Mouse (Mus musculus): ENCODE results near the gene Traf3ip3. TPM values are rescaled to one million over a fixed set of nuclear protein-coding genes. Genes with fewer than 3 reads are reported as not detected.

The Traf3ip3 gene
- polyA plus RNA-seq, 1 experiment from 2014 or later = 3.0 TPM

GRCm38 (mm10) chr1:193151134-193151533 is 50.4 kb downstream of the Traf3ip3 start:
- Histone ChIP-seq H3K4me2 (replicated peaks; ENCODE audit: low read depth, low read length) (no peak overlapping the region), H3K27ac (ENCODE audit: low read length) (no peak overlapping the region), H3K9me3 (ENCODE audit: low read length) (no peaks in the 10 kb centered on the region), H3K27me3 (replicated peaks; ENCODE audit: insufficient read depth, low read length) (peaks cover 15% of the 10 kb centered on the region; the same call in 1 of the 2 replicates), H3K36me3 (ENCODE audit: insufficient read depth, low read length) (no peaks in the 10 kb centered on the region), H3K4me1 (ENCODE audit: insufficient read depth, low read depth, low read length) (no peaks in the 10 kb centered on the region), H3K9ac (replicated peaks; ENCODE audit: low read depth) (no peak overlapping the region), H3K4me3 (ENCODE audit: low read depth, low read length) (no peak overlapping the region)
- ATAC-seq (no peak), DNase-seq (ENCODE audit: low spot score) (peak; percentile 23)
- TF ChIP-seq EP300 (IDR thresholded peaks at IDR 0.05) = no peak
- TF ChIP-seq CTCF (IDR thresholded peaks at IDR 0.05) = no peak
- 36% methylated on average over 7 of the region's 7 CpGs for WGBS

- no peak for DNase-seq (ENCODE audit: low spot score)
- Histone ChIP-seq H3K9me3 (ENCODE audit: low read length) (no peaks in the 10 kb centered on the region), H3K36me3 (ENCODE audit: insufficient read depth, low read length) (no peaks in the 10 kb centered on the region), H3K9ac (replicated peaks; ENCODE audit: low read depth) (no peak overlapping the region), H3K4me1 (ENCODE audit: insufficient read depth, low read depth, low read length) (no peaks in the 10 kb centered on the region), H3K27ac (ENCODE audit: low read length) (no peak overlapping the region), H3K4me2 (replicated peaks; ENCODE audit: low read depth, low read length) (no peak overlapping the region), H3K27me3 (replicated peaks; ENCODE audit: insufficient read depth, low read length) (peaks cover 15% of the 10 kb centered on the region; the same call in 1 of the 2 replicates), H3K4me3 (ENCODE audit: low read depth, low read length) (no peak overlapping the region)
- 55% methylated on average over 3 of the region's 3 CpGs for WGBS
- no peak for ATAC-seq
- TF ChIP-seq CTCF (IDR thresholded peaks at IDR 0.05) = no peak
- TF ChIP-seq EP300 (IDR thresholded peaks at IDR 0.05) = no peak
Measured at GRCm38 (mm10) chr1:193149231-193149630, 52.3 kb downstream of the Traf3ip3 start.

GRCm38 (mm10) chr1:193146416-193146815 is 55.1 kb downstream of the Traf3ip3 start:
- no peaks in the 10 kb centered on the region for H3K36me3 ChIP-seq (ENCODE audit: insufficient read depth, low read length)
- H3K27me3 ChIP-seq (replicated peaks; ENCODE audit: insufficient read depth, low read length) = no peaks in the 10 kb centered on the region
- 70% methylated on average over 1 of the region's 1 CpGs for WGBS
- H3K27ac ChIP-seq (ENCODE audit: low read length) = no peak overlapping the region
- ATAC-seq (no peak), DNase-seq (ENCODE audit: low spot score) (no peak)
- H3K9me3 ChIP-seq (ENCODE audit: low read length) = no peaks in the 10 kb centered on the region
- no peak overlapping the region for H3K4me2 ChIP-seq (replicated peaks; ENCODE audit: low read depth, low read length)
- no peaks in the 10 kb centered on the region for H3K4me1 ChIP-seq (ENCODE audit: insufficient read depth, low read depth, low read length)
- TF ChIP-seq CTCF (IDR thresholded peaks at IDR 0.05) = no peak
- H3K9ac ChIP-seq (replicated peaks; ENCODE audit: low read depth) = no peak overlapping the region
- H3K4me3 ChIP-seq (ENCODE audit: low read depth, low read length) = no peak overlapping the region

GRCm38 (mm10) chr1:193145101-193145500 is 56.4 kb downstream of the Traf3ip3 start:
- DNase-seq (ENCODE audit: low spot score) (no peak), ATAC-seq (no peak)
- Histone ChIP-seq H3K9ac (replicated peaks; ENCODE audit: low read depth) (no peak overlapping the region), H3K27me3 (replicated peaks; ENCODE audit: insufficient read depth, low read length) (no peaks in the 10 kb centered on the region), H3K4me3 (ENCODE audit: low read depth, low read length) (no peak overlapping the region), H3K4me2 (replicated peaks; ENCODE audit: low read depth, low read length) (no peak overlapping the region), H3K36me3 (ENCODE audit: insufficient read depth, low read length) (no peaks in the 10 kb centered on the region), H3K9me3 (ENCODE audit: low read length) (no peaks in the 10 kb centered on the region), H3K4me1 (ENCODE audit: insufficient read depth, low read depth, low read length) (no peaks in the 10 kb centered on the region), H3K27ac (ENCODE audit: low read length) (no peak overlapping the region)
- WGBS = 70% methylated on average over 4 of the region's 4 CpGs
- TF ChIP-seq CTCF (IDR thresholded peaks at IDR 0.05) (no peak), EP300 (IDR thresholded peaks at IDR 0.05) (no peak)

GRCm38 (mm10) chr1:193144516-193144915 is 57.0 kb downstream of the Traf3ip3 start:
- H3K4me2 ChIP-seq (replicated peaks; ENCODE audit: low read depth, low read length) = no peak overlapping the region
- H3K4me1 ChIP-seq (ENCODE audit: insufficient read depth, low read depth, low read length) = no peaks in the 10 kb centered on the region
- H3K4me3 ChIP-seq (ENCODE audit: low read depth, low read length) = no peak overlapping the region
- H3K27ac ChIP-seq (ENCODE audit: low read length) = no peak overlapping the region
- no peaks in the 10 kb centered on the region for H3K27me3 ChIP-seq (replicated peaks; ENCODE audit: insufficient read depth, low read length)
- H3K9me3 ChIP-seq (ENCODE audit: low read length) = no peaks in the 10 kb centered on the region
- no peak for TF ChIP-seq EP300 (IDR thresholded peaks at IDR 0.05)
- no peak for TF ChIP-seq CTCF (IDR thresholded peaks at IDR 0.05)
- no peaks in the 10 kb centered on the region for H3K36me3 ChIP-seq (ENCODE audit: insufficient read depth, low read length)
- H3K9ac ChIP-seq (replicated peaks; ENCODE audit: low read depth) = no peak overlapping the region
- no peak for DNase-seq (ENCODE audit: low spot score)
- ATAC-seq = no peak
- 86% methylated on average over 6 of the region's 6 CpGs for WGBS

GRCm38 (mm10) chr1:193142517-193143062 is 58.9 kb downstream of the Traf3ip3 start:
- no peak overlapping the region for H3K4me3 ChIP-seq (ENCODE audit: low read depth, low read length)
- no peaks in the 10 kb centered on the region for H3K36me3 ChIP-seq (ENCODE audit: insufficient read depth, low read length)
- TF ChIP-seq EP300 (IDR thresholded peaks at IDR 0.05) (no peak), CTCF (IDR thresholded peaks at IDR 0.05) (no peak)
- no peak overlapping the region for H3K27ac ChIP-seq (ENCODE audit: low read length)
- 75% methylated on average over 8 of the region's 8 CpGs for WGBS
- no peak for ATAC-seq
- no peaks in the 10 kb centered on the region for H3K9me3 ChIP-seq (ENCODE audit: low read length)
- no peak overlapping the region for H3K9ac ChIP-seq (replicated peaks; ENCODE audit: low read depth)
- DNase-seq (ENCODE audit: low spot score) = no peak
- no peak overlapping the region for H3K4me2 ChIP-seq (replicated peaks; ENCODE audit: low read depth, low read length)
- no peaks in the 10 kb centered on the region for H3K27me3 ChIP-seq (replicated peaks; ENCODE audit: insufficient read depth, low read length)
- no peaks in the 10 kb centered on the region for H3K4me1 ChIP-seq (ENCODE audit: insufficient read depth, low read depth, low read length)

GRCm38 (mm10) chr1:193141118-193141517 is 60.4 kb downstream of the Traf3ip3 start:
- Histone ChIP-seq H3K4me3 (ENCODE audit: low read depth, low read length) (no peak overlapping the region), H3K9ac (replicated peaks; ENCODE audit: low read depth) (no peak overlapping the region), H3K36me3 (ENCODE audit: insufficient read depth, low read length) (no peaks in the 10 kb centered on the region), H3K9me3 (ENCODE audit: low read length) (no peaks in the 10 kb centered on the region), H3K27me3 (replicated peaks; ENCODE audit: insufficient read depth, low read length) (no peaks in the 10 kb centered on the region), H3K4me1 (ENCODE audit: insufficient read depth, low read depth, low read length) (no peaks in the 10 kb centered on the region), H3K4me2 (replicated peaks; ENCODE audit: low read depth, low read length) (no peak overlapping the region), H3K27ac (ENCODE audit: low read length) (no peak overlapping the region)
- no peak for ATAC-seq
- WGBS = 63% methylated on average over 7 of the region's 7 CpGs
- TF ChIP-seq CTCF (IDR thresholded peaks at IDR 0.05) (no peak), EP300 (IDR thresholded peaks at IDR 0.05) (no peak)
- no peak for DNase-seq (ENCODE audit: low spot score)

Data from lung, postnatal 0 days (tissue).